Mouse (Mus musculus) heart, adult 9 months (tissue): ENCODE data around the gene Prdx6.
"Not testable (repeated sequence)": the region's sequence is repeated elsewhere in the genome, so short reads cannot be mapped to it uniquely, and the experiment has no call there.

Experiments used
- DNase-seq, 2 experiments: peaks; one replicate each; pipeline ENCODE4 v3.0.0; 2022; ENCODE audit warnings: low spot score in 2 of 2

The Prdx6 gene

GRCm38 (mm10) chr1:161251417-161252265 lies 622 bp upstream of the Prdx6 start:
- DNase-seq, result no peak

DNA sequence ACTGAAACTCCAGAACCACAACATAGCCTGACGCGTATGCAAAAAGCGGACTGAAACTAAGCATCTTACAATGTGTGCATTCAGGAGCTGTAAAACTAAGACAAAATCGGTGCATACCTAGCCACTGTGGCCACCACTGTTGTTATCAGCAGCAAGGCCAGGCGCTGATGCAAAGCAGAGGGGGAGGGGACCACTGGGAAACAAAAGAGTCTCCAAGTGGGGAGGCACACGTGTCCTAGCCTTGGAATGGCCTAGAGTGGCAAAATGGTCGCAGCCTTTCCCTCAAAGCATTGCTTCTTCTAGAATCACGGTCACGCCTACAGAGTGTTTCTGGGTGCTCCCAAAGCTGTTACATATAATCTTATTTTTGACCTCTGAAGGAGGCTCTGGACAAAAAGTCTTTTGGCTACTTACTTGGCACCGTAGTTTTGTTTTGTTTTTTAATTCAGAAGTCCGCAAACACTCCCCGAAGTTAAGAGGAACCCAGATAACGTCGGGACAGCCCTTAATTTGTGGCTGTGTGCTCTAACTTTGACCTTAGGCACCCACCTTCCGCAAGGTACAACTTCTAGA lies 902 bp downstream of the Prdx6 start:
- peak; percentile 27 to 61 for DNase-seq

GRCm38 (mm10) chr1:161249442-161249841 lies 1.6 kb downstream of the Prdx6 start:
- no peak for DNase-seq

GRCm38 (mm10) chr1:161248685-161249084 lies 2.3 kb downstream of the Prdx6 start:
- DNase-seq, result no peak

GRCm38 (mm10) chr1:161247643-161248580 lies 3.1 kb downstream of the Prdx6 start:
- DNase-seq, result peak in 1 of 2 experiments; percentile 13

GRCm38 (mm10) chr1:161247176-161247575 lies 3.8 kb downstream of the Prdx6 start:
- peak in 1 of 2 experiments; percentile 14 for DNase-seq

DNA sequence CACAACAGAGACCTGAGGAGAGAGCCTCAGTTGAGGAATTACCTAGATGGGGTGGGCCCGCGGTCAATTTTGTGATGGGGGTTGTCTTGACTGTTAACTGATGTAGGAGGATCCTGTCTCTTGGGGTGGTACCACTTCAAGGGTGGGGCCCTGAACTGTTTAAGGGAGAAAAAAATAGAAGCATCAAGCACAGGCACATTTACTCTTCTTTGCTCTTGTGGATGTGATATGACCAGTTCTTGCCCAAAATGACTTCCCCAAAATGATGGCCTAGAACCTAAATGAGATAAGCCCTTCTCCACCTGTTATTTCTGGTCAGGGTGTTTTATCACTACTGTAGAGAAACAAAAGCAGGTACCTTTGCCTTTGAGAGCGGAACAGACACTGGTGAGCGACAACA lies 13.3 kb downstream of the Prdx6 start:
- no peak for DNase-seq

- DNase-seq, result no peak
Observed at GRCm38 (mm10) chr1:161237339-161237738, 13.7 kb downstream of the Prdx6 start.

- no peak for DNase-seq
Observed at GRCm38 (mm10) chr1:161233226-161233839, 17.7 kb downstream of the Prdx6 start.

DNA sequence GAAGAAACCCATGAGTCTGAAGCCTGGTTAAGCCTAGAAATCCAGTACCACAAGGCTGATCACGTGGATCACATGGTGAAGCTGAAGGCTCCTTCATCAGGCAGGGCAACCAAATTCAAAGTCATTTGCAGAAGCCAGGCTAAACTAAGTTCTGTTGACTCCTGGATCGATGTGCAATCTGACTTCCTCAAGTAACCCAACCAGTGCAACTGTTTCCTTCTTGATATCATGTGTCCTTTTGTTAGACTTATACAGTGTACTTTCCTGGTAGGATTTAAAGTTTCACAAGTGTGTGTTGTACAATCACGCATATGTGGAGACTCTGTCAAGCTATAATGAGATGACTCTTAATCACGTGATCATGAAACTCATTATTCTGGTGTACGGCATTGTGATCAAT lies 18.8 kb downstream of the Prdx6 start:
- DNase-seq, result no peak

- DNase-seq, result peak; percentile 23 to 44
Observed at GRCm38 (mm10) chr1:161224837-161225236, 26.2 kb downstream of the Prdx6 start.

DNA sequence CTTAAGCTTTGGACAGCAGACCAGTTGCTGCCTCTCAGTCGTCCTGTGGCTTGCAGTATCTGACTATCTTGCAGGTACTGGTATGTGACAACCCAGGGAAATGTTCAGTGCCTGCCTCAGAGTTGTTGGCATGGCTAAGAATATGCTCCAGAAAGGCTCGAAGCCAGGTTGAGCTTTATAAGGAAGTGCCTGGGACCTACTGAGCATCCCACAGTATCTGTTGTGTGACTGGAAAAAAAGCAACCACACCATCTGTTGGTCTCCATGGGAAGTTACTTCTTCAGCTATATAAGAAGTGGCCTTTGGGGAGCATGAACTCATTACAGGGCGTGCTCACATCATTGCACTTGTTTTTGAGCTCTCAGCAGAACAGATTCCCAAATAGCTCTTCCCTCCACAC lies 31.2 kb downstream of the Prdx6 start:
- no peak for DNase-seq

DNA sequence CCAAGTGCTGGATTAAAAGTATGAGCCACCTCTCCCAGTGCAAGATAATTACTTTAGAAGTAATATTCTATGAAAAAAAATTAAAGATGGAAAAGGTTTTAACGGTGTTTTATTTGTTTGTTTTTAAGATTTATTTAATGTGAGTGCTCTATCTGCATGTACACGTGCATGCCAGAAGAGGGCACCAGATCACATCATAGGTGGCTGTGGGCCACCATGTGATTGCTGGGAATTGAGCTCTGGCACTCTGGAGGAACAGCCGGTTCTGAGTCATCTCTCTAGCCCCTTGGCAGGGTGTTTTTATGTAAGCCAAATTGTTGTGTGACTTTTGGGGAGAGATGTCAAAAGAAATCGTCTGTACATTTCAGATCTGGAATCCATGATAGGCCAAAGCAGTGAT lies 36.6 kb downstream of the Prdx6 start:
- no peak for DNase-seq

DNA sequence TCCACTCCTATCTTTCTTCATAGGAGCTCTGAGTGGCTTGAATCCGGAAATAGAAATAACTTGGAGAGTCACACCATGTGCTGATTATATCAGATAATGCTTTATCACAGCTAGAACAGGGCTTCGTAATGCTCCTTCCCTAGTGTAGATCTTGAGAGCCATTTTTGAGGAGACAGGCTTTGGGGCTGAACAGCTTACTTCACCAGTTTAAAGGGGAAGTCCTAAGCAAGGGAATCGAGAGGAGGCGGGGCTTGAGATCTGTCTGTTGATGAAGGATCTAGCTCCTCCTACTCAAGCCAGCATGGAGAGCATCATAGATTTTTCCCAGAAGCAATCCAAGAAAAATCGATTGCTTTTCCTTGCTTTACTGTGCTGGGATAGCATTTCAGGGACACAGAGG lies 51.2 kb downstream of the Prdx6 start:
- no peak for DNase-seq

DNA sequence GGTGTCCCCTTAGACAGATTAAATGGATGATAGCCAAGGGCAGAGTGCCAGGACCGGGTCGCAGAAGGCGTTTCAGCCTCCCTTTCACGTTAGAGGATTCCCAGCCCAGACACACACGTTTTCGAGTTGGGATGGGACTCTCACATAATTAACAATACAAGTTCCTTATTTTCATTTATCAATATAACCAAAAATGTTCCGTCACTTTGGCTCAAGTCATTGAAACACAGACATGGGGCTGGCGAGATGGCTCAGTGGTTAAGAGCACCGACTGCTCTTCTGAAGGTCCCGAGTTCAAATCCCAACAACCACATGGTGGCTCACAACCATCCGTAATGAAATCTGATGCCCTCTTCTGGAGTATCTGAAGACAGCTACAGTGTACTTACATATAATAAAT lies 54.7 kb downstream of the Prdx6 start:
- not testable (repeated sequence) for DNase-seq

DNA sequence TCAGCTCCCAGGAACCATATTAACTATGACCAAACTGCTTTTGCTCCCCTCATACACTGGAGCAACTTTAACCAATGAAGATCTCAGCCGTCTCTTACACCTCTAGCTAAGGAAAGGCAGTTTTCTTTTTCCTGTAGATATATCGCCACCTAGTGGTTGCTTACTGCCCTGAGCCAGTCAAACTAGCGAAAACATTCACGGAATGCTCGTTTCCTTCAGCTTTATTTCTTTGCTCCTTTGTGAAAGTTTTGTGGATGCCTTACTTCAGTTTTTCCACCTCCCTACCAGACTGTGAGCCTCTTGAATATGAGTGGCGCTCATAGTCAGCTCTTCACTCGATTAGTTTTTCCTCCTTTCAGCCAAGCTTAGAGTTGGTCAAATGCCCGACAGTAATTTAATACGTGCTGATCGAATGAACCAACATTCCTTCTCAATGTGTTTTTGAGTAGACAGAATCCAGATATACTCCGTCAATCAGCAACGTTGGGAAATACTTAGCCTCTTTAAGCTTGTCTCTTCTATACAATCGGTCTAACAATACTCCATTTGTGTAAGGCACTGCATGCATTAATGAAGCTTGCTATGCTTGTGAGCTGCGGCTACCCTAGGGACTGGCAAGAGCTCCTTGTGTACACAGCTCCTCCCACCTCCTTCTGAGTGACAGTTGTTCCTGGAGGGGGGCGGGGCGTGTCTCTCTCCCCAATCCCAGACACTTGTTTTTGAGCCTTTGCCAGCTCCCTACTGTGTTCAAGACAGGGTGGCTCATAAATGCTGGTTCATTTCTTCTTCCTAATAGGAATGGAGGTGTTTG lies 55.3 kb downstream of the Prdx6 start:
- peak; percentile 80 to 84 for DNase-seq

GRCm38 (mm10) chr1:161190253-161190910 lies 60.6 kb downstream of the Prdx6 start:
- no peak for DNase-seq
